Mouse (Mus musculus): Measurements from ENCODE around the gene Vps8. TPM values are rescaled to one million over a fixed set of nuclear protein-coding genes. Genes with fewer than 3 reads are reported as not detected.

Gene Vps8
- polyA plus RNA-seq, 1 experiment = 35.8 TPM

DNA sequence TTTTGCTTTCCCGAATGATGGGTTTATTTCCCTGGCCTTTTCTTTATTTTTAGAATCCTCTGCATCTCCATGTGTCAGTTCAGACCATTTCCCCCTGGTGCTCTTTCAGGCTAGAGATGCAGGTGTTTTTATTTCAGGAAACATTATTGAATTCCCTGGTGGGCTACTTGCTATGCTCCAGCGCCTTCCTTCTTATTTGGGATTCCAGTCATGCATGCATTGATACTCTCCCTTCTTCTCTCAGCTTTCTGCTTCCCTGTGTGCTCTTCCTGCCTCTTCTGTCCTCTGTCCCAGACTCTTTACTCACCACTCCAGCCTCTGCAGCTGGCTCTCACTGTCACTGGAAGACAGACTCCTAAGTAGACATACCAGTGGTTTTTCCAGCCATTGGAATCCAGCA, 70.0 kb downstream of the Vps8 start:
- no peaks in the 10 kb centered on the region for H3K4me1 ChIP-seq (ENCODE audit: control insufficient read depth, insufficient read depth, low read length)
- H3K4me3 ChIP-seq (ENCODE audit: insufficient read depth, low read length) = no peak overlapping the region
- no peak for TF ChIP-seq POLR2A (IDR thresholded peaks at IDR 0.05; ENCODE audit: extremely low read depth, insufficient read depth, low read length)
- no peak for TF ChIP-seq CTCF (IDR thresholded peaks at IDR 0.05; ENCODE audit: extremely low read depth, insufficient read depth, low read length)
- no peak overlapping the region for H3K27ac ChIP-seq (ENCODE audit: insufficient read depth, low read length)

DNA sequence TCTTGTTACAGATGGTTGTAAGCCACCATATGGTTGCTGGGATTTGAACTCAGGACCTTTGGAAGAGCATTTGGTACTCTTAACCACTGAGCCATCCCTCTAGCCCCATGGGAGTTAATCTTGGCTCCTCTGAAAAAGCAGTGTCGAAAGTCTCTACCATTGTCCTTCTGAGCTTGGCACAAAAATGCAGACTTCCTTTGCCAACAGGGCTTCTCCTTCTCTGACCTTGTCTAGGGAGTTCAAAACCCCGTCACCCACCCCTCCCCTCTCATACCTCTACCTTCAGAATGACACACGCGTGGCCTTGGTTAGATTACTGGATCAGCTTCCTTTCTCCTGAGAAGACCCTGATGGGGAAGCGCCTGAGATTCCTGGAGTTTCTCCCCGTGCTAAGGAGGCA, 71.8 kb downstream of the Vps8 start:
- Histone ChIP-seq H3K4me1 (ENCODE audit: control insufficient read depth, insufficient read depth, low read length) (no peaks in the 10 kb centered on the region), H3K4me3 (ENCODE audit: insufficient read depth, low read length) (no peak overlapping the region), H3K27ac (ENCODE audit: insufficient read depth, low read length) (no peak overlapping the region)
- no peak for TF ChIP-seq POLR2A (IDR thresholded peaks at IDR 0.05; ENCODE audit: extremely low read depth, insufficient read depth, low read length)

DNA sequence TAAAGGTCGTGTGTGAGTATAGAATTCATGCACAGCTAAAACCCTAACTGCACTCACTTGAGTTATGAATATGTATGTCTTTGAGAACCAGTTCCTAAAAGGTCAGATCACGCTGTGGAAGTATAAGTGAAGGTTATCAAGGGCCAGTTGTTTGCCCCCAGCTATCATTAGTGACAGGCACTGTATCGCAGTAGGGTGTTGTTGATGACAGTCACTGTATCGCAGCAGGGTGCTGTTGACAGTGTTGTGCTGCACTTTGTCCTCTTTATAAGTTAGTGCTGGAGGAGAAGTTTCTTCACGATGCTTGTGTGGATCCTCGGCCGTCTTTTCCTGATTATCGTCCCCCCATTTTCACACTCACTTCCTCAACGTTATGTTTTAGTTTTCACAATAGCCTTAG, 73.9 kb downstream of the Vps8 start:
- Histone ChIP-seq H3K4me3 (ENCODE audit: insufficient read depth, low read length) (no peak overlapping the region), H3K4me1 (ENCODE audit: control insufficient read depth, insufficient read depth, low read length) (no peaks in the 10 kb centered on the region), H3K27ac (ENCODE audit: insufficient read depth, low read length) (no peak overlapping the region)
- TF ChIP-seq POLR2A (IDR thresholded peaks at IDR 0.05; ENCODE audit: extremely low read depth, insufficient read depth, low read length) (no peak), CTCF (IDR thresholded peaks at IDR 0.05; ENCODE audit: extremely low read depth, insufficient read depth, low read length) (no peak)

DNA sequence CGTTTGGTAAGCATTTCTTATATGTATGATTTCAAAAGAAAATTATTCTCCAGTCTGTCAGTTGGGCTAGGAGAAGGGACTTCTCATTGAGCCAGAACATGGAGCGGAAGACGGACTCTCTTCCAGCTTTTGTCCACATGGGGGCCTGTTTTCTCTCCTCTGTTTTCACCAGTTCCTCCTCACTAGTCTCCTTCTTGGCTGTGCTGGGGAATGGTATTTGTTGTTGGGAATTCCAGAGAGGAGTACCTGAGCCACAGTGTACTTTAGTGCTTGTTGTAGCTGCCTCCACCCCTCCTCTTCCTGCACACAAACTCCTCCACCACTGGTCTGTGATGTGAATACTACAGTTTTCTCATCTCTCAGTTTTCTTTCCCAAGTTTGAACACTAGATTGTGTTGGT, 74.7 kb downstream of the Vps8 start:
- TF ChIP-seq POLR2A (IDR thresholded peaks at IDR 0.05; ENCODE audit: extremely low read depth, insufficient read depth, low read length) (no peak), CTCF (IDR thresholded peaks at IDR 0.05; ENCODE audit: extremely low read depth, insufficient read depth, low read length) (no peak)
- H3K27ac ChIP-seq (ENCODE audit: insufficient read depth, low read length) = no peak overlapping the region
- H3K4me1 ChIP-seq (ENCODE audit: control insufficient read depth, insufficient read depth, low read length) = no peaks in the 10 kb centered on the region
- no peak overlapping the region for H3K4me3 ChIP-seq (ENCODE audit: insufficient read depth, low read length)

DNA sequence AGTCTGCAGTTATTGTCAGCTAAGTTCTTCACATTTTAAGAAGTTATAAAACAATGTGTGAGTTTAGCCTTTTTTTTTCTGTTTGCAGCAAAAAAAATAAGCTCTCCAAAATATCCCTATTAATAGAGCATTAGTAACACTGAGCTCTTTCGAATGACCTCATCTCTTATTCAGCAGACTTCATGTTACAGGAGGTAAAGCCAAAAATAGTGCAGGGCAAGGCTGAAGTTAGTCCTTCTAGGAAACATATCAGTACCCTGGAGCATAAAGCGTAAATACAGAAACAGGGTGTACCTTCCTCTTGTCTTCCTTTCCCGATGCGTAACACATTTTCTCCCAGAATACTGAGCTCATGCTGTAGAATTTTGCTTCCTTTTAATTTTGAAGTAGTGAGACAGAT, 76.1 kb downstream of the Vps8 start:
- Histone ChIP-seq H3K4me3 (ENCODE audit: insufficient read depth, low read length) (no peak overlapping the region), H3K27ac (ENCODE audit: insufficient read depth, low read length) (no peak overlapping the region), H3K4me1 (ENCODE audit: control insufficient read depth, insufficient read depth, low read length) (no peaks in the 10 kb centered on the region)
- TF ChIP-seq POLR2A (IDR thresholded peaks at IDR 0.05; ENCODE audit: extremely low read depth, insufficient read depth, low read length) = no peak
- TF ChIP-seq CTCF (IDR thresholded peaks at IDR 0.05; ENCODE audit: extremely low read depth, insufficient read depth, low read length) = no peak

DNA sequence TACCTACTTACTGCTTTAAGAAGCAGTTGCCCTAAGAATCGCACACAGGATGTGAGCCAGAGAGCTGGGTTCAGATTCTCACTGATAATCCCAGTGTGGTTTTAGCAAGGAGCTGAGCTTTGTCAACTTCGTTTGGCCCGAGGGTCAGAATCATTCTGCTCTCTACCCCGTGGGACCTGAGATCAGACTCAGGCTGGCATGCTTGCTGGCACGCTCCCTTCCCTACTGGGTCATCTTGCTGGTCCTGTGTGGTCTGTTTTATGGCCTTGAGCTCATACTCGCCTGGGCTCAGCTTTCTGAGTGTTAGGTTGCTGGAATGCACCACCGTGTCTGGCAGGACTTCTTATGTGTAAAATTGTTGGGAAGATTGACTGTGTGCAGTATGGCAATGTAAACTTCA, 76.7 kb downstream of the Vps8 start:
- Histone ChIP-seq H3K27ac (ENCODE audit: insufficient read depth, low read length) (no peak overlapping the region), H3K4me3 (ENCODE audit: insufficient read depth, low read length) (no peak overlapping the region), H3K4me1 (ENCODE audit: control insufficient read depth, insufficient read depth, low read length) (no peaks in the 10 kb centered on the region)
- no peak for TF ChIP-seq POLR2A (IDR thresholded peaks at IDR 0.05; ENCODE audit: extremely low read depth, insufficient read depth, low read length)
- no peak for TF ChIP-seq CTCF (IDR thresholded peaks at IDR 0.05; ENCODE audit: extremely low read depth, insufficient read depth, low read length)

DNA sequence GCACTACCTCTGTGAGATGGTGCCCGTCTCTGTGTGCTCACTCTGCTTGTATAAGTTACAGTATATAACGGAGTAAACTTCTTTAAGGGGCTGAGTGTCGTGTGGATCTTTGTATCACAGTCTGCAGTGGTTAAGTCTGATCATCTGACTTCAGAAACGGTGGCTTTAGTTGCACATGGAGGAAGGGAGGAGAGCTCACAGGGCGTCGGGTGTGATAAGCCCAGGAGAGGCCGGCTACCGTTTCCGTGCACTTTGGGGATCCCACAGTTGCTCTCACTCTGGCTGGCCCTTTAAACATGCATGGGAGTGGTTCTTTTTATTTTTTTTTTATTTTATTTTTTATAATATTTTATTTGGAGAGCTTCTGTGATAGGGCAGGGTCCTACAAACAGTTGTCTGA, 95.9 kb downstream of the Vps8 start:
- TF ChIP-seq POLR2A (IDR thresholded peaks at IDR 0.05; ENCODE audit: extremely low read depth, insufficient read depth, low read length) = no peak
- no peak for TF ChIP-seq CTCF (IDR thresholded peaks at IDR 0.05; ENCODE audit: extremely low read depth, insufficient read depth, low read length)

DNA sequence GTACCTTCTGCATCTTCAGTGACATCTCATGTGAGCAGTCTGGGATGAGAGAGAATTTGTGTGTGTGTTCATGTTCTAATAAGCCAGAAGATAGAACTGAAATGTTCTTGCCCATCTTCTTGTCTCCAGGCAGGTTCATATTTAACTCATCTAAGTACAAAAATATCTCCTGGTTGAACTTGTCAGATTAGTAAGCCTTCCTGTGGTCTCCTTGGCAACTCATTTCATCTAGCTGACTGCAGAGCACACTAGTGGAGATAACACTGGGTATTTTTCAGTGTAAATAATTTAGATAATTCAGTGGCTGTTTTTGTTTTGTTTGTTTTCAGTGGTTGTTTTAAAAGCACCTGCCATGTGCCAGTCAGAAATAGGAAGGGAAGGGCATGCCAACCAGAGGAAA, 96.9 kb downstream of the Vps8 start:
- H3K4me1 ChIP-seq (ENCODE audit: control insufficient read depth, insufficient read depth, low read length) = peaks cover 7% of the 10 kb centered on the region
- no peak overlapping the region; the same call in 1 of the 2 replicates for H3K27ac ChIP-seq (ENCODE audit: insufficient read depth, low read length)
- H3K4me3 ChIP-seq (ENCODE audit: insufficient read depth, low read length) = no peak overlapping the region
- TF ChIP-seq POLR2A (IDR thresholded peaks at IDR 0.05; ENCODE audit: extremely low read depth, insufficient read depth, low read length) (no peak), CTCF (IDR thresholded peaks at IDR 0.05; ENCODE audit: extremely low read depth, insufficient read depth, low read length) (no peak)

More for the DNA sequence above, 95.9 kb downstream of the Vps8 start:
- no peak overlapping the region for H3K4me3 ChIP-seq (ENCODE audit: insufficient read depth, low read length)
- H3K4me1 ChIP-seq (ENCODE audit: control insufficient read depth, insufficient read depth, low read length) = peaks cover 3% of the 10 kb centered on the region
- no peak overlapping the region for H3K27ac ChIP-seq (ENCODE audit: insufficient read depth, low read length)

DNA sequence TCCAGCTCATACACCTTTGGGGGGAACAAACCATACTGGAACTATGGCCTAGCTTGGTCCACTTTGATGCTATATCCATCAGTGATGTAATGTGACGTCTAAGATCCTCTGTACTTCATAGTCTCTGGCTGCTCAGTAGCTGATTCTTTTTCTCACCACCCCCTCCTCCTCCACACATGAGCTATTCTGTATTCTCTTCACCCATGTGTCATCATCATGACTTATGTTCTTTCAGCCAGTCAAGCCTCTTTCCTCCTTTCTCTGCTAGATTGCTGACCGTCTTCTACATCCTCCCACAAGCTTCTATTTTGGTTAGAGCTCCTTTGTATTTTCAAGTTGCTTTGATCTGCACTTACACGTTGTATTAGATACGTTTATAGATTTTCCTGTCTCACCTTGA, 100.8 kb downstream of the Vps8 start:
- H3K4me1 ChIP-seq (ENCODE audit: control insufficient read depth, insufficient read depth, low read length) = peaks cover 9% of the 10 kb centered on the region
- TF ChIP-seq POLR2A (IDR thresholded peaks at IDR 0.05; ENCODE audit: extremely low read depth, insufficient read depth, low read length) (no peak), CTCF (IDR thresholded peaks at IDR 0.05; ENCODE audit: extremely low read depth, insufficient read depth, low read length) (no peak)
- H3K27ac ChIP-seq (ENCODE audit: insufficient read depth, low read length) = peak overlapping the region; percentile 75; the same call in 1 of the 2 replicates
- H3K4me3 ChIP-seq (ENCODE audit: insufficient read depth, low read length) = no peak overlapping the region

DNA sequence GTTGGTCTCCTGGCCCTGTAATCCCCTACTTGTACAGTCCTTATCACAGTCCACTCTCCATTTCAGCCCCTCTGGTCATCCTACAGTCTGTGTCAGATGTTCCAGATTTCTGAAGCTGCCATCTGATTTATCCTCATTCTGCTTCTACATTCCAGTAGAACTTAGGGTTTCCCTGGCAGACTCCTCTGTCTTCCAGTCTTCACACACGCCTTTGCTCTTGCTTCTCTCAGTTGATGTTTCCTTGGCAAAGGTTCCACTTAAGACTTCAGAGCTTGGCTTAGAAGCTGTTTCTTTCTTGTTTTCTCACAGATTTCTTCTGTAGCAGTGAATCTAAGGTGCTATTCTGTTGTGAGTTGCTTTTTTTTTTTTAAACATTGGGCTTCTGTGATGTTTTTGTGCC, 102.5 kb downstream of the Vps8 start:
- no peak for TF ChIP-seq POLR2A (IDR thresholded peaks at IDR 0.05; ENCODE audit: extremely low read depth, insufficient read depth, low read length)
- no peak for TF ChIP-seq CTCF (IDR thresholded peaks at IDR 0.05; ENCODE audit: extremely low read depth, insufficient read depth, low read length)
- H3K4me1 ChIP-seq (ENCODE audit: control insufficient read depth, insufficient read depth, low read length) = peaks cover 9% of the 10 kb centered on the region
- peak overlapping the region; percentile 27; the same call in 1 of the 2 replicates for H3K27ac ChIP-seq (ENCODE audit: insufficient read depth, low read length)
- H3K4me3 ChIP-seq (ENCODE audit: insufficient read depth, low read length) = no peak overlapping the region

Measured in cortical plate, adult 2 months (tissue).